Mouse (Mus musculus) layer of hippocampus, adult 9-11 months (tissue): ENCODE measurements at regions not wholly inside any gene's neighbourhood (a gene's known extent, or its start where the extent isn't known, plus 50 kb on each side); places are given as distances from the start of the nearest gene placed in this dataset.
A peak's percentile ranks its signal among the peaks of the same experiment; 100 is the strongest.

Source experiments
- DNase-seq: peaks from one replicate; pipeline ENCODE4 v3.0.0; 2022

DNA sequence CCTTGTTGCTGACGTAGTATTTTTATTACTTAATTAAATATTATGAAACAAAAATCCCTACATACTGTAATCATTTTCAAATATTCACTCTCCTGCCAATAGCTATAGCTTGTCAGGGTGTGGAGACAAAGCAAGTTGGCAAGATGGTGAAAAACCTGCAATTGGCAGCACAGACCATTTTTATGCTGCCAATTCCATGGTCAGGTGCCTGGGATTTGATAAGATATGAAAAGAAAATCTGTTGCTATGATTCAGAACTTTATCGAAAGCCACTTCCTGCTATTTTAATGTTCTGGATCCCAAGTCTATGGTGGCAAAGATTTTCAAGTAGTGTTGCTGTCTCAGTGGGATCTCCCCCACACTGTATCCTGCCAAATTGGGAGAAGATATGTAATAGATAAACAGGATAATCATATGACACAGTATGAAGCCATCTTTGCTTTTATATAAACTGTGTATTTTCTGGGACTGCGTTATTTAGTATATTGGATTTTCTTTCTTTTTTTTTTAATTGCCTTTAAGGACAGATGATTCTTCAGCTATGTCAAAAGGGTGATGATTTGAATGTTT, 165.3 kb upstream of the Lrrc3b start:
- peak; percentile 11 for DNase-seq

DNA sequence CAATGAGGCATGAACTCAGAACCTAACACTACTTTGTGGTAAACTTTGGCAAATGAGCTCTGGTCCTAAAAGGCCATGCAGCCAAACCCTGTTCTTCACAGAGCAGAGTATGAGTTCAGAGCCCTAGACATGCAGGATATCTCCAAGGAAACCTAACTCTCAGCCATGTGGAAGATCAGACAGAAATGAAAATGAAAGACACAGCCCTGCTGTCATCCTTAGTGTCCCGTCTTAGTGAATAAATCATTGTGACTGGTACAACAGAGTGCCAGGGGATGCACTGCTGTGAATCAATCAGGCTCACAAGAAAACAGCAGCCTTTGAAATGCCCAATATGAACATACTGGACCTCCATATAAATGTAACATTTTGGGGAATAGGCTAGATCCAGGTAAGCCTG, 171.4 kb upstream of the Lrrc3b start:
- no peak for DNase-seq

DNA sequence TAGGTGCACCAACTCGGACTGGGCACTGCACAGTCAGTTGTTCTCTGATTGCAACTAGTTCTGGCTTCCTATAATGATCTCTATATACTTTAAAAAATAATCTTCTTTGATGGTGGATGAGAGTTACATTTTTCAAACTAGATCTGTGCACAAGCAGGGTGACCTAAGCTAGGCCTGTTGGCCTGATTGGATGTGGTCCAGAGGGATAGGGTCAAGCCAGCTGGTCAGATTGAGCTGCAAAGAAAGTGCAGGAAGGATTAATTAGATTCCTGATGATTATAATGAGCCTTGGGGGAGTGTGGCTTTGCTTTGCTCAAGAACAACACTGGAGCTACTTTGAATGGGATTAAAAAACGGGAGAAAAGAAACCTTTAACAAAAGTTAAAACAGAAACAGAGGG, 195.8 kb upstream of the Lrrc3b start:
- DNase-seq = no peak

DNA sequence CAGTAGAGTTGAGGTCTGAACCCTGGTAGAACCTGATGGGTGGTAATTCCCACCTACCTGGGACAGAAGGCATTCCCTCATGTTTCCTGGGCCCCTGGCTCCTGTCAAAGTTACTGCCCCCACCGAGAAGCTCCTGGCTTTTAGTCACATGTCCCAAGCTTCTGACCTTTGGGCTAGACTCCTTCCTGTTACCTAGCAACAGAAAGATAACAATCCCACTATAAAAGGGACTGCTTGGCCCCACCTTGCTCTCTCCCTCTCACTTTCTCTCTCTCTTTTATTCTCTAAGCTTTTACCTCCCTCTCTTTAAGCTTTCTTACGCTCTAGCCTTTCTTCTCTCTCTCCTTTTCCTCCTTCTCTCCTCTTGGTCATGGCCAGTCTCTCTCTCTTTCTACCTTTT, 198.9 kb upstream of the Lrrc3b start:
- no peak for DNase-seq

DNA sequence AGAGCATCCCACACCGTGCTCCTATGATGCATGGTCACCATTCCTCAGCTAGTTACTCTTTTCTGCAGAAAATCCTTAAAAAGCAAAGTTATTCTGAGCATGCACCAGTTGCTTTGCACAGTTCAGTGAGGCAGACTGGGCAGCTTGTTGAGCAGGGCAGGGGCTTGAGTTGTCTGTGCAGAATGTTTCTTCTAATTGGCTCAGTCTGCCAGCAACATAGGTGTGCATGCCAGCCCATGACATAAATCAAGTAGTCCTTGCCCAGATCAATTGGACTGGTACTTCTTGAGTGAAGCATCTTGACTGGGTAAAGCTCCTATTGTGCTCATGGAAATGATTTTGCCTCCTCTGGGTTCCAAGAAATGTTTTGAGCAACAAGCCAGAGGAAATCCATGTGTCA, 200.1 kb upstream of the Lrrc3b start:
- no peak for DNase-seq

DNA sequence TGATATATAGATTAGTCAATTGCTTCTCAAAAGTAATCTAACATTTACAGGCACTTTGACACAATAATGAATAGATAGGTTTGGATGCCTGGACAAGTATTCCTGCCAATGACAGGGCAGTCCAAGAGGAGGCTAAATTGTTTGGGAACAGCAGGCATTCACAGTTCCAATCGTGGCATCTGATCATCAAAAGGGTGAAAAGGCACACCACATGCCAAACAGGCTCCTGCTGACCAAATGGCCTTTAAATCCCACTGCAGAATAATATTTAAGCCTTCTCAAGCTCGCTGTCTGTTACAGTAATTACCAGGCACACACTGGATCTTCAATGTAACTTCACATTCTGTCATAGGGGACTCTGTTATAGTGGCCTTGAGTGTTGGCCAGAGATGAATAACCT, 222.1 kb upstream of the Lrrc3b start:
- no peak for DNase-seq

DNA sequence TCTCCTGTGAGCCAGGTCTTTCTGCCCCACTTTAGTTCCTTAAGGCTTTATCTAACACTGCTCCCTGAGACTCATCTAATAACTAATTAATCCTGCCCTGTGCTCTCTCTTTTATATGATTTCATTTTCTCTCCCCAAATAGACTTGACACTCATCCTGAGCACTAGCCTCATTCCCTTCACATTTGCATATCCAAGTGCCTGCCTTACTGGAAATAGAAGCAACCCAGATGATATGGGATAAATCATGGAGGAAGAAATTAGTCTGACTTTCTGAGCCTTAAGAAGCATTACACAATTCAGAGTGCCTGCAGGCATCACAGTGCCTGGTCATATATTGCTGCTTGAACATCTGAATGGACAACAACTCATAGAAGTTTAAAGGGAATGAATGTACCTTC, 233.5 kb upstream of the Lrrc3b start:
- no peak for DNase-seq

DNA sequence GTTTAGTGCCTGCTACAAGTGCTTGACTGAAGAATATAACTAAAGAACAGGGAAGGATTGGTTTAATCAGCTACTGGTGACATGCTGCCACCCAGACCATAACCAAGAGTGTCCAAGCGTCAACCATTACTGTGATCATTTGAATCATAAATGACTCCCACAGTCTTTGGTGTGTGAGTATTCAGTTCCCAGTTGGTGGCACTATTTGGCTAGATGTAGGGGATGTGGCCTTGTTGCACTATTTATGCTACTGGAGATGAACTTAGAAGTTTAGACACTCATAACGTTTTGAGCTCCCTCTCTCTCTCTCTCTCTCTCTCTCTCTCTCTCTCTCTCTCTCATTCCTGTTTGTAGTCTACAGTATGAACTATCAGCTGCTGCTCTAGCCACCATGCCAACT, 238.4 kb upstream of the Lrrc3b start:
- DNase-seq = no peak

DNA sequence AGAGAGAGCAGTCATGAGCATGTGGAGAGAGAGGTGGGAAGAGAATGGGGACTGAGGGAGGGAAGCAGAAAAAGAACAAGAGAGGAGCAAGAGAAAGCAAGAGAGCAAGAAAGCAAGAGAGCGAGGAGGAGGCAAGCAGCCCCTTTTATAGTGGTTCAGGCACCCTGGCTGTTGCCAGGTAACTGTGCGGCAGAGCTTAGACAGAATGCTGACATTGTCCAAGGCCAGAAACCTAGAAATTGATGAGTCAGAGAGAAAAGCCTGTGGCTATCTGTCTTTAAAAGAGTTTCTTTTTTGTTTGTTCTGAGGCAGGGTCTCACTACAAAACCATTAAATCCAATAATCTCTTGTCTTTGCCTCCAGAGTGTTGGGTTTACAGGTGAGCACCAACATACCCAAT, 240.7 kb upstream of the Lrrc3b start:
- DNase-seq = no peak

DNA sequence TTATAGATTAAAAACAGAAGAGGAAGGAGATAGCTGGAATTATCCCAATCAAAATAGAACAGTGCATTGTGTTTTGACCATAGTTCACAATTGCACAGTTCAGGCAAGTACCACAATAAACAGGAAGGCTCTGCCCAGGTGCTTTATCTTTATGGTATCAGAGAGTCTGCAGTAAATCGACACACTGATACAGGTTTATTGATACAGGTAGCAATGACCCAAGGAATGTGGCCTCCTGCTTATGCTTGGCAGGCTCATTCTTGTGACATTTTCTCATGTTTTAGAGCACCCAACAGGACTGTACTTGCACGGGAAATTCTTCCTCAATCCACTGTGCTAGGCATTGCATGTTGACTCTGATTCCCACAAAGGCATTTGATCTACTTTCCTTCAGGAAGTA, 259.2 kb upstream of the Lrrc3b start:
- DNase-seq = no peak

DNA sequence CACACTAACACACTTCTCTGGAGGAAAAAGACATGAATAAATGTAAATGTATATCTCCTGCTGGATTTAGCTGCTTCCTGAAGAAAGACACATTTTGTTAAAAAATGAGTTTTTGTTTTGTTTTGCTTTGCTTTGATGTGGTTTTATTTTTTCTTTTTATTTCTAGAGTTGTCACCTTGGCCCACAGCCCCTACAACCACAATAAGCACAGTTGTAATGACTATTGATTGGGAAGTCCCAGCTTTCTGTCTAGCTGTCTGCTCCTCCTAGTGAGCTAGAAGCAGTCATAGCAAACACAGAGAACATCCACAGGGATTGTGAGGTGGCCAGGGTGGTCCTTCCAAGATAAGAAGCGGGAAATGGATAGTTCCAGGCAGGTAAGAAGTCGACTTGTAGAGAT, 259.8 kb upstream of the Lrrc3b start:
- DNase-seq = no peak

DNA sequence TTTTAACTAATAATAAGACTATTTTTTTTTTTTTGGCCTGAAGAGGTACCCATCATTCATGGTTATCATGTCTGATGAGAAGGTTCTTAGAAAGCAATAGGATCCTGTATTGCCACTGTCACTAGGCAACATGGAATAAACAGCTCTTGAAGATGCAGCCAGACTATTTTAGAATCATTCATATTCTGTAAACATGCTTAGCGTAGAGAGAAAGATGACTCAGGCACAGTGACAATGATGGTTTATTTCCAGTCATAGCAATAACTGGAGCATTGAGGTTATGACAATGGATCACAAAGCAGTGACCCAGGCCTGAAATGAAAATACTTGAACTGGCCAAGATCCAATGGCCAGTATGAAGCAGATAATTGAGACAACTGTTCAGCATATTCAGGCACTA, 283.3 kb upstream of the Lrrc3b start:
- no peak for DNase-seq

DNA sequence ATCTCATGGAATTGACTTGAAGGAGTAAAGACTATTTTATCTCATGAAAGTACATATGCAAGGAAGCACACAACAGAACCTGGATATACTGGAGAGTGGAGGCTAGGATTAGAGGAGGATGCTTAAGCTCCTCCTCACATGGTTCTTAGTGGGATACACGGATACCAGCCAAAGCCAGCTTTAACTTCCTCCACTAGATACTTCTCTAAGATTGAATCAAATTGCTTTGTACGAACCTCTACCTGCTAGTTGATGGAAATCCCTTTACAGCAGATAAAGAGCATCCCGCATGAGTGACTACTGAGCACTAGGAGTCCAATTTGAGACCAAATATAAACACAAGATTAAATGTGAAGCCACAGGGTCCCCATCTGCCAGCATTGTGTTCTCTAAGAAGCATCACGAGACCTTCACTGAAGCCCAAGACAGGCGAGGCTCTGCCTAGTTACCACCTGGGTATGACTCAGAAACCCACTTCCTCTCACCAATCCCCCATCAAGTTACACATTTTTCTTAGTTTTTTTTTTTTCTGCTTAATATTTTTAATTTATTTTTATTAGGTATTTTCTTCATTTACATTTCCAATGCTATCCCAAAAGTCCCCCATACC, 307.9 kb upstream of the Lrrc3b start:
- DNase-seq = no peak

DNA sequence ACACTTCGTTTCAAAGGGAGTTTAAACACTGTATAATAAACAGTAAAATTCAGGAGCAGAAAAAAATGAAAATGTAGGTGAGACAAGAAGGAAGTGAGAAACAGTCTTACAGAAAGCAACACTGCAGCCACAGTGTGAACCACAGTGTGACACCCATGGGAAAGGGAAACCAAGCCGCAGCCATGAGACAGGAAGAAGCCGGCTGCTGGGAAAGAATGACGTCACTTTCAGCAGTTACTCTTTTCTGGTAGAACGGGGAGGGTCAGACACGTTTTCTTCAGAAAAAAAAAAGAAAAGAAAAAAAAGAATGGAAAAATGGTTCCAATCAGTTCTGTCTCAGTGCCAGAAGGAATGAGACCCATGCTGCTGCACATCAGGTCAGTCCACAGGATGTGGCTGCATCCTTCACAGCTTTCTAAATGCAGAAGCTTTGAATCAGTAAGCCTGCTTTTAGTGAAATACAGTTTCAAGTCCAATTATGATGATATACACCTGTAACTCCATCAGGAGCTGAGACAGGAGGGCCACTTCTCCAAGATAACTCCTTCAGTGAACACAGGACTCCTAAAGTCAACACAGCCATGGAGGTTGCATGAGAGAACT, 331.2 kb upstream of the Lrrc3b start:
- DNase-seq = no peak

DNA sequence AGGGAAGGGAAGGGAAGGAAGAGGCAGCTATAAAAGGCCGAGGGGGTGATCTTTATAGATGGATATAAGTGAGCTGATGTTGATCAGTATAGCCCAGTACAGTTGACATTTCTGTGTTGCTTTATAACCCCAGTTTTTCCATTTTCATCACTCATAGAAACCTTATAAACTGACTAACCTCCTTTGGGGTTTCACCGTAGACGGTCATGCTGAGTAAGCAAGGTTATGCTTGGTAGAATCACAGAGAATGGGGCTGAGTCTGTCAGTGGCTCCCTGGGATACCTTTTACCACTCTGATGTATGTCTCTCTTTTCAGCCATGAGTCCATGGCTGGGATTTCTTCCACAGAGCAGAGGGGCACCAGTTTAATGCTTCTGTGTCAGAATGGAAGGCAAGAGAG, 345.9 kb upstream of the Lrrc3b start:
- DNase-seq = no peak

DNA sequence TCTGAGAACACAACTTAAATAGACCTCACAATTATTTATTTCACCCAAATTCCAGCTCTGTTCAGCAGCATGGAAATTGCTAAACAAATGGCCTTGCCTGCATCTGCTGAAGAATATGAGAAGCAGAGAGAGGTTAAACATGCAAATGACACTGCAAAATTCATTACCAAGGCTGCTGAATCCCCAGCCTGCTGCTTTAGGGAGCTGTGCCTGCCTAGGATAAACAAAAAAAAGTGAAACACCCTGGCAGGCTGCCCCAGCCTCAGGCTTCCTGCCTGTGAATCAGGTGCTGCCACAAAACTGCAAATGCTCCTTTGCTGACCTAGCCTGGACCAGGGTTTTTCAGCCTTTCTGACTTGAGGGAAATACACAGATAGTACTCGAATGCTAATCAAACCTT, 346.4 kb upstream of the Lrrc3b start:
- DNase-seq = no peak

DNA sequence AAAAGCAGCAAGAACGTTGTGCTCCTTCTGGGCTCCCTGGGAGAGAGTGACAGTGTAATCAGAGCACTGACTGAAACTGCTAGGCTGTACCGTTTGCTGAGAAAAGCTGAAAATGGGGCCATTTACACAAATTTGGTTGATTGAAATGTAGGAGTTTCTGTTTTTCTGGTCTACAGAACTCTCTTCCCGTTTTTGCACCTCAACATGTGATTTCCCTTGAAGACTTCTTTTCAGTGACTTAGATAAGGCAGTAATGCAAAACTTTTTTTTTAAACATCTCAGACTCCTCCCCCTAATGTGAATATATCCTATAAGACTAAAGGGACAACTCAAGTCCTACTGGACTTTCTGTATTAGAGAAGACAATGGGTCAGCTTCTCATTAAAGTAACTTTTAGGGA, 356.9 kb upstream of the Lrrc3b start:
- DNase-seq = no peak

DNA sequence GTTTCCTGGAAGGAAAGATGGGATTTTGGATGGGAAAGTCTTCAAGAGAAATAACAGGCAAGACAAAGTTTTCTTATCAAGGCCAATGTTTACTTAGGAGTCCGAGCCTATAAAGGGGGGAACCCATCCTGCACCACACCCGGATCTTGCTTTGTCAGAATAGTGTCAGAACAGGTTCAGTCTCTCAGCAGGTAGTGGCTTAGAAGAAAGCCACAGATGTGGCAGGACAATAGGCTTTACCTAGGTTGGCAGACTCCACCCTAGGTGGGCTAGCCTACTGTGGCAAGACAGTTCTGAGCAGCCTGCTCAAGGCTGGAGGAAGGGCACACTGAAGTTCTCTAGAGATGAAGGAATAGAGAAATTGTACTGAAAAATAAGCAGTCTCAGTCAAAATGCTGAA, 358.2 kb upstream of the Lrrc3b start:
- DNase-seq = no peak

DNA sequence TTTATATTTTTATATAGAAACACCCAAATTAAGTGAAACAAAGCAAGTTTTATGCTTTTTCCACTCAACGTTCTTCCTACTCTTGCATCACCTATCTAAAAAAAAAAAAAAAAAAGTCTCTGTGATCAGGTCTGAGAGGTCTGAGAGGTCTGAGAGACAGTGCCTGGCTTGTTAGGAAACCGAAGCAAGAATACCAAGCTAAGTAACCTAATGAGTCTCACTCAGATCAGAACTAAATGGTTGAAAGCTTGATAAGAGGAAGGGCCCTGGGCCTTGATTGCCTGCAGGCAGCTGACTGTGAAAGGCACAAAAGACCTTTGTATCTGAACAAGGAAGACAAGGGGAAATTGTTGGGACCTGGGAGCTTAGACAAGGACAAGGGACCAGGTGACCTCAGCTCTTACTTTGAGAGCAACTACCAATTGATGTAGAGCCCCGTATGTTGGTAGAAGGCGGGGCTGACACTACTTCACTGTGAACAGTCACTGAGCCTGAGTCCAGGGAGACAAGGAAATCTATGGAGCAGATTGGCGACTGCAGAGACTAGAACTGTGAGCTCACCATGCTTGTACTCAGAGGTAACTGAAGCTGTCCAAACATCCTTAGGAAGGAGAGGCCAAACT, 362.8 kb upstream of the Lrrc3b start:
- DNase-seq = no peak

DNA sequence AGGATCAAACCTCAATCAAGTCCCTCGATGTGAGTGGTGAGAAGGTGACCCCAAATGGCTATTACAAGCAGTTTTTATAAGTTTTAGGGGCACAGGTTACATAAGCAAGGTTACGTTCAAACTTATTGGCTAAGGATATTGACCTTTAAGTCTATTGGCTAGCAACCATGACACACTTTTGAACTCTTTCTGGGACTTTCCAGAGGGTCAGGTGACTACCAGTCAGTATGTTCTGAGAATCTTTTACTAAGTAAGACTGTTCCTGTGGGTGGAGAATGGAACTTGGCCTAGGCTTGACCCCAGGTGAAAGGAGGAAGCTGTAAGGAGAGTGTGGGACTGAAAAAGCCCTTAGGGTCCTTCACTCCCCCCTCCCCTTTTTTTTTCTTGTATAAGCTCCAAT, 370.3 kb upstream of the Lrrc3b start:
- DNase-seq = no peak

DNA sequence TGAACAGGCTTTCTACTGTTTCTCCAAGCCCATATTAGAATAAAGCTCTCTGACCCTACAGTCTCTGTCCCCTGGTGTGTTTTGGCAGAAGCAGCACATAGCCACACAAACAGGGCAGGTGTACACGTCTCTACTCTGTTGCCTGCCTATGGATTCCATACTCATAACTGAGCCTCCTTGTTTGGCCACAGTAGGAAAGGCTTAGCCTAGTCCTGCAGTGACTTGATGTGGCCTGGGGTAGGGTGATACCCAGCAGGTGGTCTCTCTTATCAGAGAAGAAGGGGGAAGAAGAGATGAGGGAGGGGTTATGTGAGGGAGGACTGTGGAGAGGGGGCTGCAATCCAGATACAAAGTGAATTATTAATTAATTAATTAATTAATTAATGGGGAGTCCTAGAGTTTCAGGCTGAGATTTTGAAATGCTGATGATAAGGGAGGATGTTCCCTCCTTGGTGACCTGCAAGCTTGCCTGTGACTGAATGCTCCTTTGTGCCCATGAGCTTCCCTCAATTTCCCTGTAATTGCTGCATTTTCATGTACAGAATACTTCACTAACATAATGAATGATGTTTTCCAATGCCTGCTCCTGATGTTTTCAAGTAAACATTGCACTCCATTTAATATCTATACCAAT, 402.7 kb upstream of the Lrrc3b start:
- no peak for DNase-seq

DNA sequence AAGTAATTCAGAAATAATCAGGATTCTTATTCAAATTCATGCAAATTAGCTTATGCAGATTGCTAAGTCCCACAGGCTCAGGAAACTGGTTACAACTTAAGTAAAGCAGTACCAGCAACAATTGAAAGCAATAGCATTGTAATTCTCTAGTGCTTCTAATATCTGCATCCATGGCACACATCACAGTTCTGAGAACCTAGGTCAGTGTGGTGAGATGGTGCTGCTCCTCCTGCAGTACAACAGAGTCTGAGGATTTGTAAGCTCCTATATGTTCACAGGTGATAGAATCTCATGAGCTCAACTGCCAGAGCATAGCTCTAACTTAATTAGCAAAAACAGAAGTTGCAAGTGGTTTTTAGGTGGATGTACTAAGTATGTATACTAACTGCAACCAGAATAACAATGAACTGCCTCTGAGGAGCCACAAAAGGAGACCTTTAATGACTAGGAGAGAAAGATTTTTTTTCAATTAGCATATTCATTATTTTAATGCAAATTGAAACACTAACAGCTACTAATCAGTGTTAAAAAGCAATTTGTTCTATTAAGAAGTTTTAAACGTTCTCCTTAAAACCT, 403.3 kb upstream of the Lrrc3b start:
- DNase-seq = no peak

DNA sequence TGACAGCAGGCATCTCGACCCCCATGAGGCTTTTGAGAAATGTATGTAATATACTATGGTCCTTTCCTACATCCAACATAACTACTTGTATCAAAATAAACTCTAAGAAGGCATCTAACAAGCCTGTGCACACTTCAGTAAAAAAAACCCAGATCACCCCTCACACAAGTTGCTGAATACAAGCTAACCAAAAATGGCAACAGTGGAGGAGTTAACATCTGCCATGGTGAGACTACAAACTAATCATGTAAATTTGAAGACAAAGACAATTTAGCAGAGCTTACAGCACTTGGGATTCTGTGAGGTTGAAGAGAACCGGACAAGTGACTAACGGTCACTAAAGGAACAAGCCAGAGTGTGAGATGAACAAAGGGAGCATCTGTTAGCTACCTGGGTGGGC, 380.6 kb upstream of the Ngly1 start:
- DNase-seq = no peak

DNA sequence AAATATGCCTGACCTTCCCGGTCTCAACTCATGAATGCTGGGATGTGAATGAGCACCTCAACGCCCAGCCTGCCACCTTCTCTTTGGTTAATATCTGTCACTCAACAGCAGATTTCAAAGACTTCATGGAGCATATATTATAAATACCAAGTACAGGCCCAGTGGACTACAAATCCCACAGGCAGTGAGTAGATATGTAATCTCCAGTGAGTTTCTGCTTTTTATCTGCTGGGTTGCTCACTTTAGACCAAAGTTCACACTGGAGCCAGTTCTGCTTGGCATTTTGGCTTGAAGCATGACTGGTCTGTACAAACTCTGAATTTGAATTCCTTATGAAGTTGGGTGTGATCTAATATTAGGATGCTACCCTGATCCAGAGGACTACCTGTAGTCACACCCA, 377.1 kb upstream of the Ngly1 start:
- DNase-seq = no peak
